Mouse (Mus musculus): ENCODE results near the gene Tmem51. TPM values are rescaled to one million over a fixed set of nuclear protein-coding genes. Genes with fewer than 3 reads are reported as not detected.
"Not testable (repeated sequence)": the region's sequence is repeated elsewhere in the genome, so short reads cannot be mapped to it uniquely, and the experiment has no call there.

The Tmem51 gene
- polyA plus RNA-seq, 1 experiment, result 9.5 TPM

DNA sequence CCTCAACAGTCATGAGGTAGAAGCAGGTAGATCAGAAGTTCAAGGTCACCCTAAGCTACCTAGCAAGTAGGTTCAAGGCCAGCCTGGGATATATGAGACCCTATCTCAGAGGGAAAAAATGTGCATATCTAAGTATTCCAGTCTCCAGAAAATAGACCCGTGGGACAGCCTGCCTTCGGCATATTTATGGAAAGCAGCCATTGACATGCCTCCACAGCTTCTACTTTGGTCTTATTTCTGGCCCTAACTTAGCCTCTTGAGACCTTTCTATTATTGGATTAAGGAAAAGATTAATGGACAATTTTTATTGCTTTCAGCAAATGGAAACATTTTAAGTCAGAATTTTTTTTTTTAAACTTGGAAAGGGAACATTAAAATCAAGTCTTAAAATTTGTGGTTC lies 57.1 kb downstream of the Tmem51 start:
- DNase-seq (ENCODE audit: extremely low spot score in 1 of 2, low spot score in 1 of 2), result no peak

- no peak for DNase-seq (ENCODE audit: extremely low spot score in 1 of 2, low spot score in 1 of 2)
Measured at GRCm38 (mm10) chr4:142024536-142024935, 59.6 kb downstream of the Tmem51 start.

DNA sequence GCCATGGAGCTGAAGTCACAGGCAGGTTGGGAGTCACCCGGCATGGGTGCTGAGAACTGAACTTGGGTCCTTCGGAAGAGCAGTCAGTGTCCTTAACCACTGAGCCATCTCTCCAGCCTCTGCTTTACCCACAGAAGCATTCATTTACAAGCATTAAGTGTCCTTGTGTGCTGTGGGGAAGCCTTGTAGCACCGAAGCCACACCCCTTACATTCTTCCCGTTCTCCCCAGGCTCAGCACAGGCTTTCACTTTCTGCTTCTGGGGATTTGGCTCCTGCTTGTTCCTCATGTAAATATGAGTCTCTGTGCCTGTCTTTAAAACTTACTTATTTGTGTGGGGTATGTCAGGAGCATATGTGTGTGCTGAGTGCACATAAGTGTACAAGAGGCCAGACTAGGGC lies 60.9 kb downstream of the Tmem51 start:
- DNase-seq (ENCODE audit: extremely low spot score in 1 of 2, low spot score in 1 of 2), result no peak

GRCm38 (mm10) chr4:142017686-142018085 lies 66.4 kb downstream of the Tmem51 start:
- no peak for DNase-seq (ENCODE audit: extremely low spot score in 1 of 2, low spot score in 1 of 2)

DNA sequence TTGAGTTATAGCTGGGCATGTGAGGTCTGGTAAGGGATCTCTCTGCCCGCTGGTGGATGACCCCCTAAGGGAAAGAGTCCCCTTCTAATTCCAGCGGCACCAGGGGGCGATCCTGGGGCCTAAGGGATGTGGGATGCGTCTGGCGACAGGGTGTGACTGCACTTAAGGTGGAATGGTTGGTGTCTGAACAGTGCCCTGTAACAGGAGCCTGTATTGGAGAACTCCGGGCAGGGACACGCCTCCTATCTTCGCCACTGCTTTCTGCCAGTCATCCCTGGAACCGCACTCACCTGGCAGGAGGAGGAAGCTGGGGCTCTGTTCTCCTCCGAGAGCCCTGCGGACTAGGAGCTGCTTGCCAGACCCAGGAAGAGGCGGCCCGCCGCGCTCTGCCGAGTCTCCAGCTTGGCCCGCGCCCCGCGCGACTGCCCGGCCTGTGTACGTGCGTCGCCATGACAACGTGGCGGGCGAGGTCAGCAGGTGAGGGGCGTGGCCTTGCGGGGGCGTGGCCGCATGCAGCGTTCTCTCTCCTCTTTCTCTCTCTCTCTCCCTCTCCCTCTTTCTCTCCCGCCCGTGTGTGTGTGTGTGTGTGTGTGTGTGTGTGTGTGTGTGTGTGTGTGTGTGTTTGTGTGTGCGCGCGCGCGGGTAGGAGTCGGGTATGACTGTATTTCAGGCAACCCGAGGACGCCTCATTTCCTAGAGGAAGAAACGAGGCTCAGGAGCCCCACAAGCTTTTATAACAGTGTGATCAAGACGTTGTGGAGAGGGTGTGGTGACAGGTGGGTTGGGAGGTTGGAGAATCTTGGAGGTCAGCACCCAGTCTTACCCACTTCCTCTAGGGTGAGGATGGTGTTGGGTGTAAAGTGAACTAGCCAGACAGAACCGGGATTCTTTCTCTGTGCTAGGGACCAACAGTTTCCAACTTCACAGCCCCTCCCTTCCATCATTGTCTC lies 69.2 kb downstream of the Tmem51 start, which contains the start of gene Fhad1:
TSS of gene Fhad1 (minus strand) at position 424 of the 950 bp plus-strand sequence.
- DNase-seq (ENCODE audit: extremely low spot score in 1 of 2, low spot score in 1 of 2), result peak in 1 of 2 experiments; percentile 50

DNA sequence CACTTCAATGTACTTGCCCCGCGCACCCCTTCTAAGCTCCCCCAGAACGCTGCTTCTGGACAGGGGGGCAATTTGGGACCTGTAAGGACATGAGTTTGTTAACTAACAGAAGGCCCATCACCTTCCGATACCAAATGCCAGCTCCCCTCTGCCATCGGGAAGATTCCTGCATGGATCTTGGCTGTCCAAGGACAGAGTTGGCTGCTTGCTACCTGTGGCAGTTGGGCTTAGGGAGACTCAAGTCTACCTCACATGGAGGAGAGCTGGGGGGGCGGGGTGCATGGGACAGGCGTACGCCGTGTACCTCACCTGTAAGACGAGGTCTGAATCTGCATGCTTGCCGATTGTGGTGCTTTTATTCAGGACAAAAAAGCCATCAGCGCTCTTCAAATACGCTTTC lies 72.9 kb downstream of the Tmem51 start:
- DNase-seq (ENCODE audit: extremely low spot score in 1 of 2, low spot score in 1 of 2), result no peak

GRCm38 (mm10) chr4:142010441-142010840 lies 73.7 kb downstream of the Tmem51 start:
- DNase-seq (ENCODE audit: extremely low spot score in 1 of 2, low spot score in 1 of 2), result no peak

- no peak for DNase-seq (ENCODE audit: extremely low spot score in 1 of 2, low spot score in 1 of 2)
Measured at GRCm38 (mm10) chr4:142008206-142008605, 75.9 kb downstream of the Tmem51 start.

DNA sequence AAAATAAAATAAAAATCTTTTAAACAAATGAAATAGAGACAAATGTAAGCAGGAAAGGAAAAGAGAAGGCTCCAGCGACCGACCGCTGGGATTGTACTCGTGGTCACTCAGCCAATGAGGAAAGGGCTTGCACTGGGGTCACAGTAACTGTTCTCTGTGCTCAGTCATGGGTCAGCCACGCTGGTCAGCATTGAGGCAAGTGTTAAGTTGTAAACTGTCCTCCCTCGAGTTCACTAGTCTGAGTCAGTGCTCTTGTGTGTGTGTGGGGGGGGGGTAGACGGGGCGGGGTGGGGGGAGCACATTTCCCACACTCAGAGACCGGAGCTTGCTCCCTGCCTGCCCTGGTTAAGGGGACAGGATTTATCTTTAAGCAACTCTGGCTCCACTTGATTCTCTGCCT lies 83.5 kb downstream of the Tmem51 start:
- DNase-seq (ENCODE audit: extremely low spot score in 1 of 2, low spot score in 1 of 2), result no peak

GRCm38 (mm10) chr4:141999494-142000074 lies 84.5 kb downstream of the Tmem51 start:
- no peak for DNase-seq (ENCODE audit: extremely low spot score in 1 of 2, low spot score in 1 of 2)

DNA sequence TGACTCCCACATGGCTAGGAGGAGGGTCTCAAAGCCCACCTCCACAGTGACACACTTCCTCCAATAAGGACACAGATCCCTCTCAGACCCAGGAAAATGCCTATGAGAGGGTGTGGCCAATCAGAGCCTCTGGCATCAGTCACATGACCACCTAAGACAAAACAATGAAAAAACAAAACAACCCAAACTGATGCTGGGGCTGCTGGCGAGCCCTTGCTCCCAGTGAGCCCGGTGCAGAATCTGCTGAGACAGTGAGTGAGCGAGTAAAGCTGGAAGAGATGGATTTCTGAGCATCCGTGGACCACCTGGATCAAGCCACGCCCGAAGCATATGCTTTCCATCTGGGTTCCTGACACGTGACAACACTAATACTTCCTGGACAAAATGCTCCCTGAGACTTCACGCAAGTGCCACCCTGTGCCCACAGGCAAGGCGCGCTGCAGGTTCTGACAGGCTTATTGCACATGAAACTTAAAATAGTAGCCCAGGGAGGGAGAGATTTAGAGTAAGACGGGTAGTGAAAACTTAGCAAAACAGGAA lies 85.8 kb downstream of the Tmem51 start:
- DNase-seq (ENCODE audit: extremely low spot score in 1 of 2, low spot score in 1 of 2), result no peak

DNA sequence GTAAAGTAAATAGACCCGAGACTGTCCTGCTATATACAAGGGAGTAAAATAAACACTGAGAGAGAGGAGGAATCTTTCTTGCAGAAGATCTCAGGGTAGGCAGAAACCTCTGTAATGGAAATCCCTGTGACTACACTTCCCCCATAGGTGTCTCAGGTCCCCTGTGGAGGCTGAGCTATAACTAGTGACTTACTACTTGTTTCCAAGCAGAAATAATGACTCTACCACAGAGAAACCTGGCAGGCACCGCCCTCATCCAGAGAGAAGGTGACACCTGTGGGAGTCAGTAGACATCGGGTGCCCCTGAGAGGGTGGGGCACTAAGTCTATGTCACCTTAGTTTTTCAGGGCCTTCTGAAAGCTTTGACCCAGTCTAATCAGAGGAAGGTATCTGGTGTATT lies 87.2 kb downstream of the Tmem51 start:
- no peak for DNase-seq (ENCODE audit: extremely low spot score in 1 of 2, low spot score in 1 of 2)

DNA sequence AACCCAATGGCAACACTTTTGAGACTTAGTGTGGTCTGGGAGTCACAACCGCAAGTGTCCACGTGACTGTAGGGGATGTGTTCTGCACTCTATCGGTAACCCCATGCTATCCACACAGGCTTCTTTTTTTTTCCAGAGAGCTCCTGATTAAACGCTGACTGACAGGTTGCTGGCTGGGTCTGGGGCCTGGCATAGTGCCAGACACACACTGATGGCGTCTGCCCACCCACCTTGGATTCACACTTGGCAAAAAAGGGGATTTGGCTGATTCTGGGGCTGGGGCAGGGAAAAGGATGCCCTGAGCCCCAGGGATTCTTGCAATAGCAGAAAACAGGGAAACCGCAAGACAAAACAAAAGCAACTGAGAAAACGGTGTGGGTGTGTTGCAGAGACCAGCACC lies 88.0 kb downstream of the Tmem51 start:
- DNase-seq (ENCODE audit: extremely low spot score in 1 of 2, low spot score in 1 of 2), result no peak

GRCm38 (mm10) chr4:141994062-141994471 lies 90.0 kb downstream of the Tmem51 start:
- DNase-seq (ENCODE audit: extremely low spot score in 1 of 2, low spot score in 1 of 2), result not testable (repeated sequence)

DNA sequence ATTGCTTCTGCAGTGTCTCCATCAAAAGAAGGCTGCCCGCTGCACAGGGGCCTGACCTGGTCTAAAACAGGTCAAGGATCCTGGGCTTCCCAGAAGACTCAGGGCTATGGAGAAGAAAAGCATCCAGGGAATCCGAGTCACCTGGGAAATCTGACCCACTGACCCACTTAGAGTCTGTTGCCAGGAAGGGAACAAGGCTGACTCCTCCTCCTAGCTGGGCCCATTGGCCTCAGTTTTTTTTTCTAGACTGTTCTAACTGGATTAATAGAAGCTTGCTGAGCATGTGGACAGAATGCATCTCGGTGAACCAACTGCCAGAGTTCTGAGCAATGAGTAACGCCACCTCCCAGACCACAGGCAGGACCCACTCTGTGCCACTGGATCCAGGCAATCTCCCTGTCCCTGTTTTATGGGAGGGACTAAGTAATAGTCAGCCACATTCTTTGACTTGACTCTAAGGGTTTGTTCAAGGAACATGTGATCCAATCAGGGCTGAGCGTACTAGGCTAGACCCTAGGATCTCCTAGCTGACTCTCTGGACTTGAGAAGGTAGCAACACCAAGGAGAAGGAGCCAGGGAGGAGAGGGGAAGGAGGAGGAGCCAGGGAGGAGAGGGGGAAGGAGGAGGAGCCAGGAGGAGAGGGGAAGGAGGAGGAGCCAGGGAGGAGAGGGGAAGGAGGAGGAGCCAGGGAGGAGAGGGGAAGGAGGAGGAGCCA lies 90.6 kb downstream of the Tmem51 start:
- no peak for DNase-seq (ENCODE audit: extremely low spot score in 1 of 2, low spot score in 1 of 2)

- DNase-seq (ENCODE audit: extremely low spot score in 1 of 2, low spot score in 1 of 2), result no peak
Measured at GRCm38 (mm10) chr4:141992530-141993204, 91.4 kb downstream of the Tmem51 start.

DNA sequence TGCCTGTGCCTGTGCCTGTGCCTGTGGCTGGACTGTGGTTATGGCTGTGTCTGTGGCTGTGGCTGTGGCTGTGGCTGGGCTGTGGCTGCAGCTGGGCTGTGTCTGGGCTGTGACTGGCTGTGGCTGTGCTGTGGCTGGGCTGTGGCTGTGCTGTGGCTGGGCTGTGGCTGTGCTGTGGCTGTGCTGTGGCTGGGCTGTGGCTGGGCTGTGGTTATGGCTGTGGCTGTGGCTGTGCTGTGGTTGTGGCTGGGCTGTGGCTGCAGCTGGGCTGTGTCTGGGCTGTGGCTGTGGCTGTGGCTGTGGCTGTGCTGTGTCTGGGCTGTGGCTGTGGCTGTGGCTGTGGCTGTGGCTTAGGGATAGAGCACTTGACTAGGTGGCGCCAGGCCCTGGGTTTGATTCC lies 95.9 kb downstream of the Tmem51 start:
- DNase-seq (ENCODE audit: extremely low spot score in 1 of 2, low spot score in 1 of 2), result no peak

GRCm38 (mm10) chr4:141983689-141984088 lies 100.4 kb downstream of the Tmem51 start:
- DNase-seq (ENCODE audit: extremely low spot score in 1 of 2, low spot score in 1 of 2), result peak in 1 of 2 experiments; percentile 63

DNA sequence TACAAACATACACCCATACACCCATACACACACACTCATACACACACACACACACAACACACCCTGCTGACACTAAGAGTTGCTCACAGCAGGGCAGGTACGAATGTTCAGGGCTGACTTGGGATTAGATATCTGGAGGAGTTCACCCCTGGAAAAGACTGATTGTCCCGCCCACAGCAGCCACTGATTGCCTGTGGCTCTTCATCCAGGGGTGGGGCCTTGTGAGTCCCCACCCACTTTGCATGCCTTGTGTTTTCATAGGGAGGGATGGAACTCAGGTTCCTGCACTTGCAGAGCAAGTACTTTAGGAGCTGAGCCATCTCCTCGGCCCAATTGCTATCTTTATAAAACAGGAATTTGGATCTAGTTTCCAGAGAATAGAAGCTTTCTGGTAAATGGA lies 102.6 kb downstream of the Tmem51 start:
- DNase-seq (ENCODE audit: extremely low spot score in 1 of 2, low spot score in 1 of 2), result no peak
